Mouse (Mus musculus) embryo, embryonic 11.5 days (tissue): Measurements from ENCODE around the gene Pced1a.

Experiments used
- DNase-seq: peaks from one replicate; pipeline ENCODE4 v3.0.0-alpha.2; 2012; ENCODE audit warnings: low read depth, low spot score

The Pced1a gene

DNA sequence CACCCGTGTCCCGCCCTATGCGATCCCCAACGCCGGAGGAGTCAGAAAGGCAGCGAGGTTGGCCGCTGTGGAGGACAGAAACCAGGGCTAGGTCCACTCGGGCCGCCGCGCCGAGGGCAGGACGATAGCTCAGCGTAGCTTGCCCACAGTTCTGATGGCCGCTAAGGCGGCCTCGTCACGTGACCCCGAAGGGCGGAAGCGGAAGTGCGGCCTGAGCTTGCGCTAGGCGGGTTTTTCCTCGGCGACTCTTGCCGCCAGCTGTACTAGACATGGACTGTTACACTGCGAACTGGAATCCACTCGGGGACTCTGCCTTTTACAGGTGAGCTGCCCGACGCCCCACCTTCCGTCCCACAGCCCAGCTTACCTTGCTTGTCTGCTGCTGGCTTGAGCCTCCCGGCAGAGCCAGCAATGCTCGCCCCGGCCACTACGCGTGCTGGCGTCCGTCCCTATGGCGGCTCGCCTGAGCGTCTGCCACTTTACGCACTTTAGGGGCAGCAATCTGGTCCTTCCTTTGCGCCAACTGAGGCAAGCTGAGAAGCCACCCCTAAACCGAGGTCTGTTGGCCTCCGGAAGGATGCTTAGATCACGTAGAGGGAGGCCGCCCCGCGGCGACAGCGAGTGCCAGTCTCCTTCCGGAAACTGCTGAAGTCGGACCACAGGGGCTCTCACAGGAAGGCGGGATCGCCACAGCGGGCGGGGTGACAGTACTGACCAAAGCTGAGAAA, at the start of gene Pced1a, which contains the start of gene Vps16:
TSS of gene Pced1a (minus strand) at position 576 of the 728 bp plus-strand sequence.
TSS of gene Vps16 (plus strand) at position 214 of the 728 bp plus-strand sequence.
- DNase-seq, result peak; percentile 88

DNA sequence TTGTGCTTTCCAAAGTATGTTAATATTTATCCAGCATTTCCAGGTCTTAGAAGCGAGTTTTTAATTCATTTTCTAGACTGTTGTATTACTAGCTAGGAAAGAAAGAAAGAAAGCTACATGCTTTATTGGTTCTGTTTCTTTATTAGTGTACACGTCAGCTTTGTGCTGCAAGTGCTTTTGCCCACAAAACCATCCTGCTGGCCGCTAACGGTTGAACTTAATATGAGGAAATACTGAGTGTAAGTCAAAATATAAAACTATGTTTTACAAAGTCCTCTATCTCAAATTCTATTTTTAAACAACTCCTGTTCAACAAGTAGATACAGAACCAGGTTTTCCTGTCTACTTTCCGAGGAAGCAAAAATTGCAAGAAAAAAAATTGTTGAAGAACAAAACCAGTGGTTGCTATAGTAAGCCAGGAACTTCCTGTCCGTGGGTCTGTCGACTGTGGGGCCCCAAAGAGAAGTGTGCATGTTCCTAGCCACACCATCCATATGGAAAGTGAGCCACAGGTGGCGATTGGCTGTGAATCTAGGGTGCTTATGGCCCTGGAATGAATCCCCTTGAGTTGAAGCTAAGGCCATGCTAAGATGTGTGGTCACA, 48.5 kb upstream of the Pced1a start:
- DNase-seq, result no peak

DNA sequence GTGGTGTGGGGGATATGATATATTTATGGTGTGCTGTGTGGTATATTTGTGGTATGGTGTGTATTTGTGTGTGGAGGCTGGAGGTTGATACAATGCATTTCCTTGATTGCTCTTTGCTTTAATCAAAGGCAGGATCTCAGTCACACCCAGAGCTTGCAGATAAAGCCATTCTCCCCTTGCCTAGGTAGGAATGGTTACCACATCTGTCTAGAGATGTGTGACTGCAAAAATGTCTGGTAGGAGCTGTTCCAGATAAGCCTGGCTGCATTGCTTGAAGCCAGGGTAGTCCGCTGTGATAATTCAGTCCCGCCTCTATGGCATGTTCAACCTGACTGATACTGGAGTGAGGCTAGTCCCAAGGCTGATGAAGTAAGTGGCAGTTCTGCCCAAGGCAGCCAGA, 45.4 kb upstream of the Pced1a start:
- DNase-seq, result no peak

DNA sequence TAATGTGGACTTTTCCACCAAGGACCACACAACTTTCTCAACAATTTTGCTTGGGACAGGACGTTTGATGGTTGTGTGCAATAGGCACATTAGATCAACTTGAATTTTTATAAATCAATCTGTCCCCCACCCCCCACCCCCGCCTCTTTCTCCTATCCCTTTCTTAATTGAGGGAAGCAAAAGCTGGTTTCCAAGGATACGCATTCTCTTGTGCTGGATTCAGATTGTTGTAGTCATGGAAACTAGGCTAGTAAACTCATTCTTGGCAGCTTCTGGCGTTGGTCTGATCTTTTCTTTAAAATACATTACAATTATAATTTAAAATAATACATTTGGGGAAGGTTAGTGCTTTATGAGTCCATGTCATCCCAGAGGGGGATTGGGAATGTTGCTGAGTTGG, 44.9 kb upstream of the Pced1a start:
- DNase-seq, result no peak

DNA sequence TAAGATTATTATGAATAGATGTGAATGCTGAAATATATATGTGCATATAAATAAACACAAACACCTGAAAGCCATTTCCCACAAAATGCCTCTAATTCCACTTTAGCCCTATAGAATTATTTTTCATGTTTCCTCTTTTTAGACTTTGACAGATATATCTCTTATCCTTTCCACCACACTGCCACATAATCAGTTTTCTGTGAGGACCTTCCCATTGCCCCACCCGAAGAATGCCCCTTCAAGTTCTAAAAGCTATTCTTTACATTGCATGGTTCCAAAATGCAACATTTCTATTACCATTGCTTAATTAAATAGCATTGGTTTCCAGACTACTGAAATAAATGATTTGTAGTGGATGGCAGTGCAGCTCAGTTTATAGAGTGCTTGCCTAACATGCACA, 41.9 kb upstream of the Pced1a start:
- no peak for DNase-seq

GRCm38 (mm10) chr2:130461287-130462071, 37.0 kb upstream of the Pced1a start:
- no peak for DNase-seq

- no peak for DNase-seq
These were observed 35.1 kb upstream of the Pced1a start for GRCm38 (mm10) chr2:130459576-130459975.

- DNase-seq, result no peak
These were observed 33.4 kb upstream of the Pced1a start for GRCm38 (mm10) chr2:130457871-130458270.

- no peak for DNase-seq
These were observed 30.4 kb upstream of the Pced1a start for GRCm38 (mm10) chr2:130454748-130455370.

DNA sequence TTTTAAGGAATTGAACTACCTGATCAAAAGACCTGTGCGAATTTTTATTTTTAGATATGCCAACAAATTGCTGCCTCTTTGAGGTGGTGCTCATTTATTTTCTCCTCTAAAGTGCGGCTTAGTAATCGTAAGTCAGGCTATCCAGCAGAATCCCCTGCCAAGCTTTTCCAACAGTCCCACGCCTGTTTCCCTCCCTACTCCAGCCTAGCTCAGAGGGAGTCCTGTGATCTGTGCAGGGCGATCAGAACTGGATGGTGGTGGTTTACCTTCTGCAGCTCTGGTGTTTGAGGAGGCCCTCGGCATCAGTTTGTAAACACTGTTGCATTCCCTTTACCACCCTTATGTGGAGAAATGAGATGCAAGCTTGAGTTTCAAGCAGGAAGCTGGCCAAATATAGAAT, 28.9 kb upstream of the Pced1a start:
- DNase-seq, result no peak

GRCm38 (mm10) chr2:130452266-130452665, 27.8 kb upstream of the Pced1a start:
- no peak for DNase-seq

GRCm38 (mm10) chr2:130451727-130452090, 27.2 kb upstream of the Pced1a start:
- no peak for DNase-seq

DNA sequence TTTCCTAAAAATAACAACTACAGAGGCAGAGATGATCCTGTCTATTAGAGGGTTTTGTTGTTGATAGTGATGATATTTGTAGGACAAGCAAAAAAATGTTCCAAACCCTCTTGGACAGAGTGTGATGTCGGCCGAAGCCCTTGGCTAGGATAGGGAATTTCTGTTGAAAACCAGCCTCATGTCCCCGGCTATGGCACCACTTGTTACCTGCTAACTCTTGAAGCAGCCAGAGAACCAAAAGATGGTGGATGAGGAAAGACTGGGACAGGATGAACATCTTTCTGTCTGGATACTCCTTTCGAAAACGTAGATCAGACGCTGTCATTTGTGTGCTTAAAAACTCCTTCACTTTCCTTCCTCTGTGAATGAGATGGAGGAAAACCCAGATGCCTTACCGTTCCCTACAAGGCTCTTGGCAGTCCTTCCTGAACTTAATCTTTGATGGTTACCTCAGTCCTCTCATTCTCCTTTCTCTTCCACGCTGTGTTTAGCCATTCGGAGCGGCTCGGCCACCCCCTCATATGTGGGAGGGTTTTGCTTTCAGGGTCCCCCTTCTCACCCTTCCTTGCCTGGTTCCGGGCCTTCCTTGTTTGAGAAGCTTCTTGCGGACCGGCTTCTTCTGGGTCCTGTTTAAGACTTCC, 26.7 kb upstream of the Pced1a start:
- no peak for DNase-seq

- DNase-seq, result no peak
These were observed 25.9 kb upstream of the Pced1a start for GRCm38 (mm10) chr2:130450434-130450796.

DNA sequence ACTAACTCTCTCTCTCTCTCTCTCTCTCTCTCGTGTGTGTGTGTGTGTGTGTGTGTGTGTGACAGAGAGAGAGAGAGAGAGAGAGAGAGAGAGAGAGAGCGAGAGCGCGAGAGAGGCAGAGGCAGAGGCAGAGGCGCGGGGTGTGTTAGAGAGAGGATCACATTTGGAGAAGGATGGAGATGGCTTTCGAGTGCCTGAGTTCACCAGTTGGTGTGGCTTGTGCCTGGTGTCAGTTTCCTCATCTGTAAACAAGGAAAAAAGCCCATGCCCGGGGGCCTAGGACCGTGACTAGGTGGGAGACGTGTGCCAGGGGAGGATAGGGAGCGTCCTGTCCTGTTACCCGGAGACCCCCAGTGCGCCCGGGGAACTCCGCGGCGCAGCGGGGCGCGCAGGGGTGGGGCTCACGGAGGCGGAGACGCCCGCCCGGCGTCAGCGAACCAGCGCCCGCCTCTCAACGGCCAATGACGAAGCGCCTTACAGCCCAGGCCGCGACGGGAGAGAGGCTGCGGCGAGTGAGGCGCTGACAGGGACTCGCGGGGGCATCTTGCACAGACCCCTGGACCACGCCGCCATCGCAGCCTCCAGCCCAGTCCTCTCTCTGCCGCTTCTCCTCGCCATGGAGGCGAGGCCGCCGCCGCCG, 25.4 kb upstream of the Pced1a start, which contains the start of gene Ptpra:
TSS of gene Ptpra (plus strand) at position 485 of the 640 bp plus-strand sequence.
- DNase-seq, result peak; percentile 84

DNA sequence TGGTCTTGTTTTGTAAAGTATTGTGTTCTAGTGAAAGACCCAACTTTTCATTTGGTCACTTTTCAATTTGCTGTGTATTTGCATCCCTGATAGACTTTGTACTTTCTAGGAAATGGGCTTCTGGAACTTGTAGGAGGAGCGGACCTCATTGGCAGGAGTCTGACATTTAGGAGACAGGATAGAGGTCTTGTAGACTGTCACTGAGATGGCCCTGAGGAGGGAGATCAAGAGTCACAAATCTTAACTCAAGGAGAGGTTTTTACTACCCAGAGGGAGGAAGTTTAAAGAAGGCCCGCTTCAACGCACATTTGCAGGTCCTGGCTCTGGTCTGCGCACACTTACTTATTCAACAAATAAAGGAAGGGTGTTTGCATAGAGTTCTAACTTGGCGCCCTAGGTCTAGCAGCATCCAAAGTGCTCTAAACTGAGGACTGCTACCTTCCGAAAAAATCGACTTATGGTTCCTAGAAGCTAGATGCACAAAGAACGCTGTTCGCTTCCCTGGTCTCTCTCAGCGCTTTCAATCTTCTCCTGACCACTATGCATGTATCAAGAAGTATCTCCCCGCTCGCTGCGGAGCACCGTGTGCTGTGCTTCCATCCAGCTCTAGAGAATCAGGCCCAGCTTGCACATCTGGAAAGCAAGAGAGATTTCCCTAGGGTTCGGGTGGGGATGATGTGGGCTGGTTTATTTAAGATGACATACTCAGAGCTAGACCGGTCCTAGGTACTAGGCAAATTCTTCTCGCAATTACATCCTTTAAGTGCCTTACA, 24.7 kb upstream of the Pced1a start:
- peak; percentile 13 for DNase-seq

DNA sequence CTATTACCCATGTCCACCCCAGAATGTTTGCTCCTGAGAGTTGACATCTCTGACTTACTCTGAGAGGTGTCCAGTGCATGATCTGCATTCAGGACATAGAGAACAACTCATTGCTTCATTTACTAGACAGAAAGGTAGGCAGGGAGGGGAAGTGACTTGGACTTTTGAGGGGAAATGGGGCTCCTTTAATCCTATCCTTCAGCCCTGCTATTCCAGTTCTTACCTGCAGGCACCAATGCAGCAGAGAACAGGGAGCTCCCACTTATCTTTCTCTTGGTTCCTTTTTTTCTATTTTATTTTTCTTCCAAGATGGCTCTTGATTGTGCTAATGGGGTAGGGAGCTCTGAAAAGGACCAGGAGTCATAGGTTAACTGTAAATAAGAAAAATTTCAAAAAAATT, 23.9 kb upstream of the Pced1a start:
- DNase-seq, result no peak

DNA sequence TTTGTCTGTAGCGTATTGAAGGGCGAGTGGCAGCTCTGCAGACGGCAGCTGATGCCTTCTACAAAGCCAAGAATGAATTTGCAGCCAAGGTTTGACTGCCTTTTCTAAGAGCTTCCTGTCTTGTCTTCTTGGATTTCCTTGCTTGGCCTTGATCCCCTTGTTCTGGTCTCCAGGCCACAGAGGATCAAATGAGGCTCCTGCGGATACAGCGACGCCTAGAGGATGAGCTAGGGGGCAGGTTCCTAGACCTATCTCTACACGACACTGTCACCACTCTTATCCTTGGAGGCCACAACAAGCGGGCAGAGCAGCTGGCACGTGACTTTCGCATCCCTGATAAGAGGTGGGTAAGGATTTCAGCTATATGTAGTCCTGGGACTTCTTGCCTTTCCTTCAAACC, 17.7 kb upstream of the Pced1a start:
- DNase-seq, result no peak

GRCm38 (mm10) chr2:130439840-130440480, 15.5 kb upstream of the Pced1a start:
- DNase-seq, result no peak

DNA sequence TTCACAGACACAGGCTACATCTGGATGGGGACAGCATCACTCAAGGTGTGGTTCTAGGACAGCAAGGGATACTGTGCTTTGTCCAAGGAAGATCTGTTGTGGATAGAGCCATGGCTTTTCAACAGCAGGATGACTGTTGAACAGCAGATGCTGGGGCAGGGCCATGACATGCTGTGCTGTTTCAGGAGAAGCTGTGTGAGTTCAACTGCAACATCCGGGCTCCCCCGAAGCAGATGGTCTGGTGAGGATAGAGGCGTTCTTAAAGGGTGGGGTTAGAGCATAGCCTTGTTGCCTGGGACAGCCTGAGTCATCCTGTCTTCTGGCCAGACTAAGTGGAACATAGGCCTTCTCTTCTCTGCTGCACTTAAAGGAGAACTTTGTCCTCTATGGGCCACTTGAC, 14.4 kb upstream of the Pced1a start:
- DNase-seq, result no peak
